Mouse (Mus musculus) splenic B cell, adult 2 months (primary cell): ENCODE results near the gene Uap1.

Experiments used
- DNase-seq: peaks from one replicate; pipeline ENCODE4 v3.0.0-alpha.2; 2011; ENCODE audit warnings: low read depth, low spot score
- H3K27me3 ChIP-seq: 2 replicates; pipeline ENCODE4 v1.6.1; 2012; ENCODE audit warnings: mild to moderate bottlenecking, low read length, moderate library complexity, mixed read lengths; ENCODE audit not compliant: control insufficient read depth, poor library complexity, insufficient read depth, severe bottlenecking
- H3K36me3 ChIP-seq: 2 replicates; pipeline ENCODE4 v1.6.1; 2012; ENCODE audit warnings: mild to moderate bottlenecking, low read length, moderate library complexity, mixed read lengths; ENCODE audit not compliant: control insufficient read depth, poor library complexity, insufficient read depth, severe bottlenecking

Gene Uap1

DNA sequence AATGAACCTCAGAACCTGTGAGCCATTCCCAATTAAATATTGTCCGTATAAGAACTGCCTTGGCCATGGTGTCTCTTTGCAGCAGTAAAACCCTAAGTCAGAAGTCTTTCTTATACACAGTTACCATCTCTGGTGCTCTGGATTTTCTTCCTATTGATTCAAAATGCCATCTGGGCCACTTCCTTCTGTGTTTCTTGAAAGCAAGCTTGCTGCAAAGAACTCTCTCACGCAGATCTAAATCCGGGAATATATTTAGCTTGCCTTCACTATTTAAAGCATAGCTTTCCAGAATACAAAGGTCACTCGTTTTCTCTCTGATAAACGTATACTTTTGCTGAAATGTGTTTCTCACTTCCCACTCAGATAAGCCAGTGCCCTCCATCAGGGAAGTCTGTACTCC lies 11.8 kb upstream of the Uap1 start:
- Histone ChIP-seq H3K27me3 (no peaks in the 10 kb centered on the region), H3K36me3 (no peaks in the 10 kb centered on the region)
- DNase-seq = no peak

DNA sequence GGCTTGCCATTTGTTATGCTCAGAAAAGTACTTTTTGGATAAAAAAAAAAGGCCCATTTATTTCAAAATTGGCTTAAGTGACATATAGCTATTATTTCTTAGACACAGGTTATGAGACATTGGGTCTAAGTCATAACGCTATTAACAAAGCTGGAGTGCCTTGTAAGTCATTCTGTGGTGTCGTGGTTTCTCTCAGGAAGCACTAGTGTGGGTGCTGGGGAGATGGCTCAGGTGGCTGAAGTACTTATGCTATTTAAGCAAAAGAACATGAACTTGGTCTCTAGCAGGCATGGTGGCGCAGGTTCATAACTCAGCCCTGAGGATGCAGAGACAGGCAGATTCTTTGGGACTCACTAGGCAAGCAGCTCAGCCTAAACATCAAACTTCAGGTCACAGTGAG lies 10.4 kb upstream of the Uap1 start:
- H3K27me3 ChIP-seq = no peaks in the 10 kb centered on the region
- no peaks in the 10 kb centered on the region for H3K36me3 ChIP-seq
- DNase-seq = no peak

DNA sequence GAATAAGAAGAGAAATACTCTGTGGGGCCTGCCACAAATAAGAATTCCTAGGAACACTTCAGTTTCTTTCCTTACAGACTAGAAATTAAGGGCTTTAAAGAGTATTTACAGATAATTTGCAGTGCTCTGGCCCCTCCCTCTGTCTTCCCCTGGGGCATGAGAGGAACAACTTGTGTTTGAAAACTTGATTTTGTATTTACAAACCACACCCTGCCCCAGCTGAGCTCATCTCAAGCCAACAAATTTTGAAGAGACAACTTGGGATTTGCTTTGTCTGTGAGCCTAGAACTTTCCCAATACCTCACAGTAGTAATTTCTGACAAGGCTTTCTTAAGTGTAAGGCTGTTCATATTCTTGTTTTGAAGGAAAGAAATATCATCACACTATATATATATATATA lies 7.9 kb upstream of the Uap1 start:
- H3K36me3 ChIP-seq = no peaks in the 10 kb centered on the region
- DNase-seq = no peak
- H3K27me3 ChIP-seq = no peaks in the 10 kb centered on the region

DNA sequence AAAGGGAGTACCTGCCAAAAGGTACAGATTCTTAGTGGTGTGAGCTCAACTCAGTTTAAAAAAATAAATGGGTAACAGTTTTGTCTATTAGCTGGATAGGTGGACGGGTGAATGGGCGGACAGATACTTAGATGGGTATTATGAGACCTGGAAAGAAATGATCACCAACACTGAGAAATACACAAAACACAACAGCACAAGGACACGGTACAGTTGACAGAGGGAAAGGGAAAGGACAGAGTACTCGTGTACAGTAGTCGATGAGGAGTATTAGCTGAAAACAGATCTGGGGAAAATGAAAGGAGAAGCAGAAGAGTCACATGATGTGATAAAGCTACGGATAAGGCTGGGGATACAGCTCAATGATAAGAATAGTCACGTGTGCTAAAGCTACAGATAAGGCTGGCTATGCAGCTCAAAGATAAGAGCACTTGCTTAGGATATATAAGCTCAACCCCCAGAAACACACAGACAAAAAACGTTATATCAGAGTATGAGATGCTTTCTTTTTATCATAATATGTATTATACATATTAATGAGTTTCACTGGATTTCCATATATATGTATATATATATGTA lies 2.0 kb upstream of the Uap1 start:
- no peaks in the 10 kb centered on the region for H3K36me3 ChIP-seq
- no peaks in the 10 kb centered on the region for H3K27me3 ChIP-seq
- no peak for DNase-seq

DNA sequence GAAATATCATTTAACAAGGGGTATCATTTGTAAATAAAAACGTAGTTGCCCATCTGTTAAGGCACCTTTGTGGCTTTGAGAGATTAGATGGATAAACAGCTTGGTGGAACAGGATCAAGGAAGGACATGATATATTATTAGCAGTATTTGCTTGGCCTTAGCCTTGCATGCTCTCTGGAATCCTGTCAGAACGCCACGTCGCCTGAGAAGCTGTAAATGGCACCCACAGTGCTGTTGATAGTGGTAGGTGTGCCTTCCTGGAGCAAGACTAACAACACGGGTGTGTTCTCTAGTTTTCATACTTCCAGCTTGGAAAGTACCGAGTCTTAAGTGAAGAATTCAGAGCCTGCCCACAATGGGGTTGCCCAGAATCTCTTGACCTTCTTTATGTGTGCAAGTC lies 1.1 kb upstream of the Uap1 start:
- H3K36me3 ChIP-seq = no peaks in the 10 kb centered on the region
- H3K27me3 ChIP-seq = no peaks in the 10 kb centered on the region
- DNase-seq = peak; percentile 8

DNA sequence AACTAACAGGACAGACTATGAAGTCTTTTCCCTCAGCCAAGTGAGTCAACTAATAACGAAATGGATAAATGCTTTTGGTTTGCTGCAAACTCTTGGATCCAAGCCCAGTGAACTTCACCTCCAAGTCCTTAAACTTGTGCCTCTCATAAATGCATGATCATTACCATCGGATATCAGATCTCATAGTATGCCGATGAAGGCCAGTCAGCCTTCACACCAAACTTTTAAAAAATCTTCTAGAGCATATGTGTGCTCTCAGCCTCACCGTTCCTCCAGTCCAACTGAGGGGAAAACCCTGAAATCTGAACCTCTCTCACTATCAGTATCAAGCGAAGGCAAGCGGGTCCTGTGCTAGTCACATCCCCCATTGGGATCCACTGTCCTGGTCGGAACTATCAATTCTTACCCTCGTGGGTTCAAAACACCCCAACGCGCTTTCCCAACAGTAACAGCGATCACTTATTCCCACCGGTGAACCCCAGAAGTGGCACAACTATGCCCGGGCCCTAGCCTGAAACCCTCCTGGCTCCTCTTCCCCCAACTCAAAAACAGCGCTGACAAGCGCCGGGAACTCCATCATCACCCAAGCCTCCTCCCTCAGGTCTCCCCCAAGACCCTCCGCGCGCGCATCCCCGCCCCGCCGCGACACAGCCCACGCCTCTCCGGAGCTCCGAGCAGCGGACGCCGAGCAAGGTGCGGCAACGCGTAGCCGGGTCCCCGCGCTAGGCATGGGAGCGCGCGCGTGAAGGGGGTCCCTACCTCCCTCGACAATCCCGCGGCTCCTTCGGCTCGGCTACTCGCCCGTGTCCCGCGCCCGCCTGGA lies 555 bp downstream of the Uap1 start:
- Histone ChIP-seq H3K27me3 (no peaks in the 10 kb centered on the region), H3K36me3 (no peaks in the 10 kb centered on the region)
- peak; percentile 59 for DNase-seq

DNA sequence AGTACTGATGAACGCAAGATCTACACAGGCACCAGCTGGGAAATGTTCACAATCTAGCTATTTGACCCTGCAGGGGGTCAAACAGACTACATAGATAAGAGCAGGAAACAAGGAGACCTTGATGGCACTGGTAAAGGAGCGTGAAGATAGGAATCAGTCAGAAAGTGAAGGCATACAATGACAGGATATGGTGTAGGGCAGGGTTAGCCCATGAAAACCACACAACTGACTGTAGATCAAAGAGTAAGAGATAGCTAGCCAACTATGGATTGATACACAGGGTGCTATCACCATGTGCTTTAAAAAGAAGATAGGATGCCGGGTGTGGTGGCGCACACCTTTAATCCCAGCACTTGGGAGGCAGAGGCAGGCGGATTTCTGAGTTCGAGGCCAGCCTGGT lies 7.0 kb downstream of the Uap1 start:
- peaks cover 6% of the 10 kb centered on the region for H3K36me3 ChIP-seq
- H3K27me3 ChIP-seq = no peaks in the 10 kb centered on the region
- no peak for DNase-seq

DNA sequence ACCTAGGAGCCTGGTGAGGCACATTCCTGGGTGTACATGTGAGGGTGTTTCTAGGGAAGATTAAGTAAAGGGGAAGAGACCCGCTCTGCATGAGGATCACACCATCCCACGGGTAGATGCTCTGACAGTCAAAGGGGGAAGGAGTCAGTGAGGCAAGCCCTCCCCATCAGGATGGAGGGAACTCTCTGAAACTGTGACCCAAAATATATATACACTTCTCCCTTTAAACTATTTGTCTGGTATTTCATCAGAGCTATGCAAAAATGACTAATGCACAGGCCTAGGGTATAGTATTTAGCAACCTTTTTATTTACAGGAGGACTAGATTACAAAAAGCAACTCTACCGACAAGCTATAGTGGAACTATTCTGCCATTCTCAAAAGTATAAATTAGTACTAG lies 9.8 kb downstream of the Uap1 start:
- Histone ChIP-seq H3K36me3 (peaks cover 6% of the 10 kb centered on the region), H3K27me3 (no peaks in the 10 kb centered on the region)
- no peak for DNase-seq

DNA sequence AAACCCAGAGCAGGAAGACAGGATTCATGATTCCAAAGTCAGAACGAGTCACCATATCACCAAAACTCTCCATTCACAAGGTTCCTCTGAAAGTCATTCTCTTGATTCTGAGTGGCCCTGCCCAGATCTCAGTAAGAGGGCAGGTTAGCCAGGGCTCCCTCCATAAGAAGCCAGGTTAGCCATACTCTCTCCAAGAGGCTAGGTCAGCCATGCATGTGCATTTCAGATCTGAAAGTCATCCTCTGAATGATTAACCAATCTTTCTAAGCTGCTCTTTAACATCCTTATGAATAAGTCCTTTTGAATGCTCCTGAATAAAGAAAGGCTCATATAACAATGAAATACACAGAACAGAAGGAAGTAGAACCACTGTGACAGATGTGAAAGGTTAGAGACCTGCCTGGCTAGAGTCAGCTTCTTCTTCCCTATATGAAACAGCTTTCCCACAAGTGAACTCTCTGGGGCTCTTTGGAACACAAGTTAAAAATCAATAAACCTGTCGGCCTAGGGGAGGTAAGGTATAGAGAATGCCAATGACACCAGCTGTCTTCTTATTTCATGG lies 10.6 kb downstream of the Uap1 start:
- no peak for DNase-seq
- Histone ChIP-seq H3K27me3 (no peaks in the 10 kb centered on the region), H3K36me3 (peaks cover 6% of the 10 kb centered on the region)

DNA sequence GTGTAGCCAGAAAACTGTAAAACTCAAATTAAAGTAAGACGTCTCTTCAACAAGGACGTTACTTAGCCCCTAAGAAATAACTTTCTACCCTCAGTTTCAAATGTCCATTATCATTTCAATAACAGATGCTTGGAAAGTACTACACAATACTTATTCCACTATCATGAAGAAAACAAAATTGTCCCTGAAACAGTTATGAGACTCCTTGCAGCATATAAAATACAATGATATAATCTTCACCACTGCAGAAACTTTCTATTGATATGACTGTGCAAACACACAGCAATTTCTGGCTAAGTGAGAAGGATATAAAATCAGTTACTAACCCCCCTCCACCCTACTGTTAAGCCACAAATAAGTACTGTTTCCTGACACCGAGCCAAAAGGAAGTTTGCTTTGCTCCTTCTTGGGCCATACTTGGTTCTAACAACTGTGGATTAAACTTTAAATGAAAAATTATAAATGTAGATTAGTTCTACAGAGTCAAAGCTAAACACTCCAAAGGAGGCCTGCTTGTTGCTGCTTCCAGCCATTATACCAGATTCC lies 11.3 kb downstream of the Uap1 start:
- Histone ChIP-seq H3K27me3 (no peaks in the 10 kb centered on the region), H3K36me3 (peaks cover 6% of the 10 kb centered on the region)
- DNase-seq = no peak

DNA sequence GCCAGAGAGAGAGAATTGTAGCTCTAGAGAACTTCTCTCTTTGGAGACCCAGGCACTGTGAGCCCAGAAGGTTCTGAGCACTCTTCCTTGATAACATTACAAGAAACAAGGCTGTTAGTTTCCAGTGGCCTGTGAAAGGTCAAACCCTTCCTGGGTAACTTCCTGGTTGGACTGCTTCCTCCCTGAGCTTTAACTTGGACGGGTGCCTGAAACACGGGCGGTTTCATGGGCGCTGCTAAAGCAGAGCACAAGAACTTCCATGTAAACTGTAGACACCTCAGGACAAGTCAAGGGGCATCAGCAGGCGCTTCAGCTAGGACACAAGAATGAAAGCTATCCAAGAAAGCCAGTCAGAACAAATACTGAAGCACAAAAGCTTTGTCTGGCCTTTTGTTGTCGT lies 12.9 kb downstream of the Uap1 start:
- DNase-seq = no peak
- Histone ChIP-seq H3K27me3 (no peaks in the 10 kb centered on the region), H3K36me3 (peaks cover 6% of the 10 kb centered on the region)

DNA sequence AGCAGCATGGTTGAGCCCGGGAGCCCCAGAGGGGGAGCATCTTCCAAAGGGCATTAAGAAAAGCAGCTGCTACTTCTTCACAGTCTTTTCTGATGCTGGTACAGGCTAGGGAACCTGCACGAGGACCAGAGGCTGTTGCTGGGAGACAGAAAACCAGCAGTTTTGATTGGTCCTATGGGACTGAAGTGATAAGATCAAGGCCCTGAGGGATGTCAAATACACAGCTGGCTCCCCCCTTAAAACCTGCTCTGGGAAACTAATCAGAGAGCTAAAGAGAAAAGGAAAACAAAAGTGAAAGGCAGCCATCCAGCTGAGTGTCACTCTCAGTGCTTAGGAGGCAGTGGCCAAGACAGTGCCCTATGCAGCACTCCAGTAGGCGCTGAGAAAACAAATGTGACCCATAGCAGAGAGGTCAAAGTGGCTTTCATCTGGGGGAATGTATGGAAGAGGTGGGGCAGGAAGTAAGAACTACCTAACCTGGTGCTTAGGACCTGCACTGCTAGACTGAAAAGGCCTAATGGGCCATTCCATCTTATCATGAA lies 14.3 kb downstream of the Uap1 start:
- H3K36me3 ChIP-seq = peaks cover under 1% of the 10 kb centered on the region
- DNase-seq = no peak

DNA sequence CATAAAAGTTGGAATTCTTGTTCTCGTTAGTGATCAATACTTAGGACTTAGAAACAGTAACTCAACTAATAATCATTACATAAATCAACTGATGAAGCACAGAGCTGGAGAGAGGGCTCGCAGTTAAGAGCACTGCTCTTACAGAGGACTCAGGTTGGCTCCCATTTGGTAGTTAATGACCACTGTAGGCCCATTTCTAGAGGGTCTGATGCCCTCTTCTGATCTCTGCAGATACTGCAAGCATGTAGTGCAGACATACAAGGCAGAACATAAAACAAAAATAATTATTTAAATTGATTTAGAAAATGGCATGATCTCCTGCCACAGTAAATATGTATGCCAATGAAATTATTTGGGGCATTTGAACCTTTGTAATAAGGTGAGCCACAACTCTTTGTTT lies 15.1 kb downstream of the Uap1 start:
- DNase-seq = peak; percentile 46
- no peaks in the 10 kb centered on the region for H3K27me3 ChIP-seq
- no peaks in the 10 kb centered on the region; the same call in none of the 2 replicates for H3K36me3 ChIP-seq

More for the DNA sequence above, 14.3 kb downstream of the Uap1 start:
- no peaks in the 10 kb centered on the region for H3K27me3 ChIP-seq

DNA sequence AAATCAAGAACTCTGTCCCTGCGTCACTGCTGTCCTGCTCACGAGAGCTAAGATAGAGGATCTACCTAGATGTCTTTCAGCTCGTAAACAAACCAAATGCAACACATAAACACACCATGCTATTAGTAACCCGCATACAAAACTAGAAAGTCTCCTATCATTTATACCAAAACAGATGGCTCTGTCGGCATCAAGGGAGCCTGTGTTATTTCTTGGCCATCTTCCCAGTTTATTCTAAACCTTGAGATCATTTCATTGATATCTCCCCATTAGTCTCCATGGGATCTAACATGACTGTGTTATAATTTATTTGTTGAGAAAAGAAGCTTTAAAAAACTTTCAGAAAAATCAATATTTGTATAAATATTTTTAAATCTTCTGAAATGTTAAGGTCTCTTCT lies 19.0 kb downstream of the Uap1 start:
- no peak for DNase-seq
- Histone ChIP-seq H3K36me3 (no peaks in the 10 kb centered on the region), H3K27me3 (no peaks in the 10 kb centered on the region)

DNA sequence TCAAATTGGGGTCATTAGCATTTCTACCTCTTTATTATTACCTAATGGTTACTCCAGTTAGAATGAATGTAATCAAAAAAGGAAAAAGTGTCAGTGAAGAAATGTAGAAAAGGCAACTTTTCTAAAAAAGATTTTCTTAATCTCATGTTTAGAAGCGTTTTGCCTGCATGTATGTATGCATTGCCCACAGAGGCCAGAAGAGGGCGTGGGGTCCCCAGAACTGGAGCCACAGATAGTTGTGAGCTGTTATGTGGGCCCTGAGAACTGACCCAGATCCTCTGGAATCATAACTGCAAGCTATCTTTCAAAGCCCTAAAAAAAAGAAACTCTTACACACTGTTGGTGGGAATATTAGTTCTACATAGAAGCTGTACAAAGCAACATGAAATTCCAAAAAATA lies 19.5 kb downstream of the Uap1 start:
- no peak for DNase-seq
- no peaks in the 10 kb centered on the region for H3K36me3 ChIP-seq
- H3K27me3 ChIP-seq = no peaks in the 10 kb centered on the region
